Mouse (Mus musculus): ENCODE measurements at regions not wholly inside any gene's neighbourhood (a gene's known extent, or its start where the extent isn't known, plus 50 kb on each side); places are given as distances from the start of the nearest gene placed in this dataset.

DNA sequence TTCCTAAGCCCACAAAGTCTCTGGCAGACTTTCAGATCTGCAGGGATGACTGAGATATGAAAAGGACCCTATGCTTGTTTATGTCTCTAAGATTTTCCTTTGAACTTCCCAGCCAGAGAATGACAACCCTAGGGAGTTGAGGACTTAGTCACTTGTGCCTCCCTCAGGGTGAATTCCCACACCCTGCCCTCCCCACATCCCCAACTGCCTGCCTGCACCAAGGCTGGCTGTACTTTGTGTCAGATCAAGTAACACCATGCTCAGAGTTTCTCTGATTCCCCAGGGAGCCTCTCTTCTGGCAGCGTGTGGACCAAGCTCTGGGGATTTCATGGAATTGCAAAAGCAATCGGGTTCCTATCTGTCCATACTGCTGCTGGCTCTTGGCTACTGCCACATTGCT, 659.9 kb downstream of the Ets1 start:
- H3K9ac ChIP-seq = no peak overlapping the region
- no peaks in the 10 kb centered on the region for H3K36me3 ChIP-seq
- no peaks in the 10 kb centered on the region for H3K27me3 ChIP-seq (replicated peaks)
- 19% methylated on average over 2 of the region's 2 CpGs for WGBS (ENCODE audit: insufficient replicate concordance)
- H3K9me3 ChIP-seq (replicated peaks) = no peaks in the 10 kb centered on the region
- no peaks in the 10 kb centered on the region for H3K4me1 ChIP-seq
- no peak overlapping the region for H3K4me3 ChIP-seq
- no peak for ATAC-seq
- no peak overlapping the region for H3K27ac ChIP-seq
- no peak overlapping the region for H3K4me2 ChIP-seq

DNA sequence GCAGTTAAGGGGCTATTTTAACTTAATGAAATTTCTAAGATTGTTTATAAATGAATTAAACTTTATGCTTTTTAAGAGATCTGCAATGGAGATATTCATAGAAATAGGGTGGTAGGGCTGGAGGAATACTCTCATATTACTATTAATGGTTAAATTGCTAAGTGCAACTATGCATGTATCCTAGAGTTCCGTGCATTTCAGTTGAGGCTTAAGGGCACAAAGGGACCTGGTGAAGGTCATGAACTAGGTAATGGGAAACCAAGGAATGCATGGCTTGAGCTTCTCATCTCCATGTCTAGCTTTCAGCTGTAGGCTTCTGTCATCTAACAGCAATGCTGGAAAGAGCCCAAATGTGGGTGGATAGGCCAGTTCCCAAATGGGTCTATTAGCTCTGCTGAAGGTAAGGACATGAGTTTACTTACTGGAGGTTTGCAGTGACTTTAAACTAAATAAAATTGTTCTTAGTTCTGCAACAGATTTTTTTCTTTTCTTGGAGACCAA, 683.6 kb downstream of the Ets1 start:
- Histone ChIP-seq H3K4me1 (no peaks in the 10 kb centered on the region), H3K36me3 (no peaks in the 10 kb centered on the region), H3K9me3 (replicated peaks) (no peaks in the 10 kb centered on the region), H3K9ac (no peak overlapping the region), H3K4me2 (no peak overlapping the region), H3K4me3 (no peak overlapping the region), H3K27me3 (replicated peaks) (no peaks in the 10 kb centered on the region), H3K27ac (no peak overlapping the region)
- 76% methylated on average over 1 of the region's 1 CpGs for WGBS (ENCODE audit: insufficient replicate concordance)
- ATAC-seq = no peak

- Histone ChIP-seq H3K27ac (no peak overlapping the region), H3K27me3 (replicated peaks) (no peaks in the 10 kb centered on the region), H3K9me3 (replicated peaks) (no peaks in the 10 kb centered on the region), H3K9ac (no peak overlapping the region), H3K4me2 (no peak overlapping the region), H3K4me3 (no peak overlapping the region), H3K36me3 (no peaks in the 10 kb centered on the region), H3K4me1 (no peaks in the 10 kb centered on the region)
- WGBS (ENCODE audit: insufficient replicate concordance) = 58% methylated on average over 2 of the region's 2 CpGs
- no peak for ATAC-seq
Observed at GRCm38 (mm10) chr9:33327722-33328121, 691.7 kb downstream of the Ets1 start.

- no peak for ATAC-seq
- no peak overlapping the region for H3K4me2 ChIP-seq
- H3K27ac ChIP-seq = no peak overlapping the region
- no peaks in the 10 kb centered on the region for H3K27me3 ChIP-seq (replicated peaks)
- no peaks in the 10 kb centered on the region for H3K36me3 ChIP-seq
- H3K4me3 ChIP-seq = no peak overlapping the region
- H3K4me1 ChIP-seq = no peaks in the 10 kb centered on the region
- no peak overlapping the region for H3K9ac ChIP-seq
- no peaks in the 10 kb centered on the region for H3K9me3 ChIP-seq (replicated peaks)
Observed at GRCm38 (mm10) chr9:33350258-33350657, 714.2 kb downstream of the Ets1 start.

DNA sequence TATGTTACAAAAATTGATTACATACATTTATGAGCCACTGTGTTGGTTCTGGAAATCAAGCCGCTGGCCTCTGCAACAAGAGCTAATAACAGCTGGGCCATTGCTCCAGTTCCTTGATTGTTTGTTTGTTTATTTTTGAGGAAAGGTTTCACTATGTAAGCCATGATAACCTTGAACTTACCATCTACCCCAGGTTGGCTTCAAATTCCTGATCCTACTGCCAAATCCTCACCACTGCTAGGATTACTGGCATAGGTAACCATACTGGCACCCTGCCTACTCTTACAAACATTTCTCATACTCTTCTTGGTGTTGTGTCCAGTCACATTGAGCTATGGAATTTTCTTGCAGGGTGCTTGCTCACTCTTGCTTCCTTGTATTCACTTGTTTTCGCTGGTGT, 720.6 kb downstream of the Ets1 start:
- no peaks in the 10 kb centered on the region for H3K9me3 ChIP-seq (replicated peaks)
- H3K36me3 ChIP-seq = no peaks in the 10 kb centered on the region
- H3K9ac ChIP-seq = no peak overlapping the region
- H3K27me3 ChIP-seq (replicated peaks) = no peaks in the 10 kb centered on the region
- no peak overlapping the region for H3K4me2 ChIP-seq
- WGBS (ENCODE audit: insufficient replicate concordance) = 64% methylated on average over 2 of the region's 2 CpGs
- no peak overlapping the region for H3K27ac ChIP-seq
- H3K4me3 ChIP-seq = no peak overlapping the region
- H3K4me1 ChIP-seq = no peaks in the 10 kb centered on the region
- no peak for ATAC-seq

DNA sequence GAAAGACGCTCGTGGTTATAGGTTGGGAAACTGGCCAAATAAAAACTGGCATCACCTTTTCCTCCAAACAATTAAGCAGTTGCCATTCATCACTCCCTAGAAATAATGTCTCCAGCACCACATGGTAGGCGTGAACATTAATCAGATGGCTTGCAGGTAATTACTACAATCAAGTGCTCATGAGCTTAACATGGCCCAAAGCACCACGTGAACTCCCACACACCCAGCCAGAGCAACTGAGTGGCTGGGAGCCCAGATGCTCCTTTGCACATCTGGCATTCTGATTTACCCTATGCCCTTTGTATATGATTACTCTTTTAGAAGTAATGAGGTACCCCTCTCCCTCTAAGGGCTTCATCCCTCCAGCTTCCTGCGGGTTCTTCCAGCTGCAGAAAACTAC, 724.9 kb downstream of the Ets1 start:
- 64% methylated on average over 5 of the region's 5 CpGs for WGBS (ENCODE audit: insufficient replicate concordance)
- Histone ChIP-seq H3K4me1 (no peaks in the 10 kb centered on the region), H3K9me3 (replicated peaks) (no peaks in the 10 kb centered on the region), H3K36me3 (no peaks in the 10 kb centered on the region), H3K9ac (no peak overlapping the region), H3K27me3 (replicated peaks) (no peaks in the 10 kb centered on the region), H3K4me3 (no peak overlapping the region), H3K27ac (no peak overlapping the region), H3K4me2 (no peak overlapping the region)
- ATAC-seq = no peak

GRCm38 (mm10) chr9:33389170-33389569, 753.1 kb downstream of the Ets1 start:
- Histone ChIP-seq H3K27me3 (replicated peaks) (no peaks in the 10 kb centered on the region), H3K27ac (no peak overlapping the region), H3K4me2 (no peak overlapping the region), H3K9me3 (replicated peaks) (no peaks in the 10 kb centered on the region), H3K36me3 (no peaks in the 10 kb centered on the region), H3K4me3 (no peak overlapping the region), H3K9ac (no peak overlapping the region), H3K4me1 (no peaks in the 10 kb centered on the region)
- ATAC-seq = no peak

- H3K9ac ChIP-seq = no peak overlapping the region
- no peak overlapping the region for H3K4me2 ChIP-seq
- no peaks in the 10 kb centered on the region for H3K27me3 ChIP-seq (replicated peaks)
- 77% methylated on average over 4 of the region's 4 CpGs for WGBS (ENCODE audit: insufficient replicate concordance)
- no peak for ATAC-seq
- H3K4me1 ChIP-seq = no peaks in the 10 kb centered on the region
- H3K27ac ChIP-seq = no peak overlapping the region
- no peaks in the 10 kb centered on the region for H3K9me3 ChIP-seq (replicated peaks)
- no peaks in the 10 kb centered on the region for H3K36me3 ChIP-seq
- H3K4me3 ChIP-seq = no peak overlapping the region
Observed at GRCm38 (mm10) chr9:33404691-33405090, 768.7 kb downstream of the Ets1 start.

GRCm38 (mm10) chr9:33407517-33407916, 771.5 kb downstream of the Ets1 start:
- H3K27ac ChIP-seq = no peak overlapping the region
- WGBS (ENCODE audit: insufficient replicate concordance) = 79% methylated on average over 2 of the region's 2 CpGs
- no peak for ATAC-seq
- H3K27me3 ChIP-seq (replicated peaks) = no peaks in the 10 kb centered on the region
- no peak overlapping the region for H3K4me2 ChIP-seq
- no peak overlapping the region for H3K4me3 ChIP-seq
- H3K4me1 ChIP-seq = no peaks in the 10 kb centered on the region
- no peak overlapping the region for H3K9ac ChIP-seq
- H3K36me3 ChIP-seq = no peaks in the 10 kb centered on the region
- H3K9me3 ChIP-seq (replicated peaks) = no peaks in the 10 kb centered on the region

DNA sequence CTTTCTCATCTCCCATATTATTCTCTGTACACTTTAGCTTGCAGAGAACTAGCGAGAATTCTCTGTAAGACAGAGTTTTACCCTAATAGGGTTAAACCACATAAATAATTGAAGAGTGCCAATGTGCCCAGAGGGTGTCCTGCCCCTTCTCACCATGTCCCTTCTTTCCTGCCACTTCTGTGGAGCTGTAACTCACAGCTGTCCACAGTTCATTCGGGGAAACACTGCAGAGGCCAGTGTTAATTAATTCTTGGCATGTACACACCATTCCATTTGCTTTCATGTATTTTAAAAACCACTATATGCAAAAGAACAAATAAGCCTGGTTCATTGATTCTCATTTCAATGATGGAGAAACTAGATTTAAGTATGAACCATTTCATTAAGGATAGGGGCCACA, 787.8 kb downstream of the Ets1 start:
- Histone ChIP-seq H3K4me2 (no peak overlapping the region), H3K27ac (no peak overlapping the region), H3K27me3 (replicated peaks) (no peaks in the 10 kb centered on the region), H3K9me3 (replicated peaks) (no peaks in the 10 kb centered on the region), H3K9ac (no peak overlapping the region), H3K4me1 (no peaks in the 10 kb centered on the region), H3K4me3 (no peak overlapping the region), H3K36me3 (no peaks in the 10 kb centered on the region)
- 36% methylated on average over 2 of the region's 2 CpGs for WGBS (ENCODE audit: insufficient replicate concordance)
- ATAC-seq = no peak

DNA sequence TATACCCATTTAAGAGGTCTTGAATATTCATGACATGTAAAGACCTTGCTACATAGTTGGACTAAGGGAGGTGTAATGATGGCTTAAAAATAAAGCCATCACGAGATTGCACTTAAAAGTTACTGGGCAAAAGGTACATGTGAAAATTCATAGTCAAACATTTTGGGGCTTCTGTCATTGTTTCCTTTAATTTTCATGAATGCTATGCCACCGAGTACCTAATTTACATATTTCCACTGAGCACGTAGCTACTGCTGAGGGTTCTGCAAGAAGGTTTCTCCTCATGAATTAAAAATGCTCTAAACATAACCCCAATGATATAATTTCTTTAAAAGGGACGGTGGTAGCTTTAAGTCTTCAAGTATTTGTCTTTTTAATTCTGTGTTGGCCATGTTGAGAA, 800.4 kb downstream of the Ets1 start:
- Histone ChIP-seq H3K4me3 (no peak overlapping the region), H3K27me3 (replicated peaks) (no peaks in the 10 kb centered on the region), H3K36me3 (no peaks in the 10 kb centered on the region), H3K27ac (no peak overlapping the region), H3K4me2 (no peak overlapping the region), H3K4me1 (no peaks in the 10 kb centered on the region), H3K9ac (no peak overlapping the region), H3K9me3 (replicated peaks) (0 out of 2 replicates have a peak, but pooled peaks cover 4% of the 10 kb centered on the region)
- no peak for ATAC-seq
- WGBS (ENCODE audit: insufficient replicate concordance) = 66% methylated on average over 4 of the region's 4 CpGs

- Histone ChIP-seq H3K4me2 (no peak overlapping the region), H3K9me3 (replicated peaks) (no peaks in the 10 kb centered on the region), H3K4me1 (no peaks in the 10 kb centered on the region), H3K27ac (no peak overlapping the region), H3K9ac (no peak overlapping the region), H3K36me3 (no peaks in the 10 kb centered on the region), H3K27me3 (replicated peaks) (no peaks in the 10 kb centered on the region), H3K4me3 (no peak overlapping the region)
- WGBS (ENCODE audit: insufficient replicate concordance) = 66% methylated on average over 5 of the region's 5 CpGs
- no peak for ATAC-seq
Observed at GRCm38 (mm10) chr9:33442266-33442665, 806.2 kb downstream of the Ets1 start.

DNA sequence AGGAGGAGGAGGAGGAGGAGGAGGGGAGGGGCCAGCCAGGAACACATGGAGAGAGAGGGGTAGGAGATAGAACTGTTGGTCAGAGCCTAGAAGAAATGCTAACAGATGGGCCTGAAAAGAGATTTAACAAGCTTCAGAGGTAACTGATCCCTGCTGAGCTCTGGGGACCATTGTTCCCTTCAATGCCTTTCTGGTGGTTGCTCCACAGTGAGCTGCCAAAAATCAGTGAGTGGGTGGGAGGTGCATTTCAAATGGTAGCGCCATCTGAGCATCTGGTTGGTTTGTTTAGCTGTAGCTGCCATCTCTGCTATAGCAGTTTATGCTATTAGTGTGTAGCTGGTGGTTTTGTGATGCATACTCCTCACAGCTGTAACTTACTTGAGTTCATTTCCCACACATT, 809.9 kb downstream of the Ets1 start:
- no peaks in the 10 kb centered on the region for H3K27me3 ChIP-seq (replicated peaks)
- WGBS (ENCODE audit: insufficient replicate concordance) = 69% methylated on average over 1 of the region's 1 CpGs

More for the DNA sequence above, 809.9 kb downstream of the Ets1 start:
- Histone ChIP-seq H3K4me2 (no peak overlapping the region), H3K36me3 (no peaks in the 10 kb centered on the region), H3K4me3 (no peak overlapping the region), H3K9me3 (replicated peaks) (no peaks in the 10 kb centered on the region), H3K4me1 (no peaks in the 10 kb centered on the region), H3K9ac (no peak overlapping the region), H3K27ac (no peak overlapping the region)
- no peak for ATAC-seq
